Mouse (Mus musculus) mature B cell (primary cell): ENCODE results near the gene Clasp2.
"Not testable (repeated sequence)": the region's sequence is repeated elsewhere in the genome, so short reads cannot be mapped to it uniquely, and the experiment has no call there.

ENCODE experiments used
- in situ Hi-C: fragments of 300-500 bp; cut with MboI; formaldehyde crosslinking; loops from 2 replicates; pipeline ENCODE4 v1.14.3; 2019

The Clasp2 gene

GRCm38 (mm10) chr9:113755888-113756719 is 14.8 kb downstream of the Clasp2 start:
- in situ Hi-C loops: no loop called here

GRCm38 (mm10) chr9:113758472-113758871 is 17.2 kb downstream of the Clasp2 start:
- in situ Hi-C loops: no loop called here

GRCm38 (mm10) chr9:113759684-113760083 is 18.4 kb downstream of the Clasp2 start:
- in situ Hi-C loops: no loop called here

DNA sequence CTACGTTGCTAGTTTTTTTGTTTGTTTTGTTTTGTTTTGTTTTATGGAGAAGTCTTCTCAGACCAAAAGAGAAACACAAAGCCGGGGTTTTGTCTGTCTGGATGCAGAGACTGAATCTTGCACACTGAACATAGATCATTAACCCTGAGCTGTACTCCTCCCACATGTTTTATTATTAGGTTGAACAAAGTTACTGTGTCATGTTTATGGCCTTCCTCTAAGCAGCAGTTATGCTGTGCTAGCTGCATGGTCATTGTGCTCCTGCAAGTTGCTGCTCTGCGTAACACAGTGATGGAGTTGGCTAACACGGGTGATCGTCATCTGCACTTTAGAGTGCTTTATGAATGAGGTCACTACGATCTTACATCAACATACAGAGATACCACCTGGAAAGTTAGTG is 21.1 kb downstream of the Clasp2 start:
- in situ Hi-C loops: no loop called here

- in situ Hi-C loops: no loop called here
Measured at GRCm38 (mm10) chr9:113763123-113763522, 21.9 kb downstream of the Clasp2 start.

DNA sequence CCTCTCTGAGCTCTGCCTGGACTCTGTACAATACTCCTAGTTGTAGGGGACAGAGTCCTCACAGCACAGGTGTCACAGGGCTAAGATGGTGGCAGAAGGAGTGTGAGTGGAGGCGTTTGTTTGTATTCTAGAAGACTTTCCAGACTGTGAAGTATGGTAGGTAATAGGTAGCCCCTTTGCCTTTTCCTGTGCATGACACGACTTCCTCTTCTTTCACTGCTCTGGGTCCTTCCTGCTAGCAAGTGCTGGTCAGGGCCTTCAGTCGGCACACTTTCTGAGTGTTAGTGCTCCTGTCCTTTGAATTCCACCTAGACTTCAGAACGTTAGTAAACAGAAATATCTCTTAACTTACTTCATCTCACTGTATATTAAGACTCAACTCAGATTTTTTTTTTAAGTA is 29.4 kb downstream of the Clasp2 start:
- in situ Hi-C loops: no loop called here

DNA sequence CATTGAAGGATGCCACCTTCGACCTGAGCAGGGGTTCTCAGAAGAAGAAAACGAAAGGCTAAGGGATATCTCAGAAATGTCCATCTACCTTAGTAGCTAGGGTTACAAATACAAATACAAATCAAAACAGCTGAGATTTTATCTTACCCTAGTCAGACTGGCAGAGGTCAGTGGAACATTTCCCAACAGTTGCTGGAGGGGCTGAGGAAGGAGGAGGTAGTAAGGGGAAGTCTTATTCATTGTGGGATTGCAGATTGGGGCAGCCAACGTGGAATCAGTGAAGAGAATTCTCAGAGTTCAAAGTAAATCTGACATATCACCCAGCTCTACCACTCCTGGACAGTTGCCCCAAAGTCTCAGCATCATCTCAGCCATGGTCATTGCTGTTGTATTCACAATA is 39.6 kb downstream of the Clasp2 start:
- in situ Hi-C loops: no loop called here

- in situ Hi-C loops: no loop called here
Measured at GRCm38 (mm10) chr9:113782362-113783005, 41.2 kb downstream of the Clasp2 start.

- in situ Hi-C loops: no loop called here
Measured at GRCm38 (mm10) chr9:113783674-113784073, 42.4 kb downstream of the Clasp2 start.

GRCm38 (mm10) chr9:113789283-113789682 is 48.0 kb downstream of the Clasp2 start:
- in situ Hi-C loops: not testable (repeated sequence)

GRCm38 (mm10) chr9:113792651-113793512 is 51.6 kb downstream of the Clasp2 start:
- in situ Hi-C loops: no loop called here

- in situ Hi-C loops: no loop called here
Measured at GRCm38 (mm10) chr9:113793513-113793905, 52.2 kb downstream of the Clasp2 start.

DNA sequence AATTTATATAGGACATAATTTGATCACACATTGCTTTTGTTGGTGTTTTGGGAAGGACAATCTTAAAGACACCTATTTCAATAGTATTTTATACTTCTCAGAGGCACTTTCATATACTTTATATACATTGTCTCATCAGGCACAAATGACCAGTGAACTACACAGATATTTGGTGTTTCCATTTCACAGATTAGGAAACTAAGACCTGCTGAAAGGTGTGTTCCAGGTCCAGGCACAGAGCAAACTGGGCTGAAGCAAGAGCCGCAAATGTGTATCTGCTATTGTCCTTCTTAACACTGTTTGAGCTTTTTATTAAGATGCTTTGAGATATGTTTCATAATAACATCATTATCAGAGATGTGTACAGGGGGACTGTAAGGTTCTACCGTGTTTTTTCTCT is 52.7 kb downstream of the Clasp2 start:
- in situ Hi-C loops: no loop called here

GRCm38 (mm10) chr9:113797206-113797605 is 55.9 kb downstream of the Clasp2 start:
- in situ Hi-C loops: no loop called here

DNA sequence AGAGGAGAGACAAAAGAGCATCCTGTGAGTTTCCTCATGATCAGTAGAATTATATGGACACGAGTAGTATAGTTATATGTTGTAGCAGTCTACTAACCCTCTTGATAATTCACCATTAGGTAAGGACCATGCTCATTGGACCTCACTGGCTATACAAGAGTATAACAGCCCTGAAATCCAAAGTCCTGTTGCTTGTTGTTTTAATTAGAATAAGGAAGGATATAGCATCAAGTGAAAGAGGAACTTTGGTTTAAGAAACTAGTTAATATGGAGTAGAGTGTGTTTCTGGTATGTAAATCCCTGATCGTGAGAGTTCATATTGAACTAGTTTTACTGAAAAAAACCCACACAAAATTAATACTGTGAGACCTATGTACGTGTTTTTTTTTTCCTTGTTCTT is 59.4 kb downstream of the Clasp2 start:
- in situ Hi-C loops: no loop called here

GRCm38 (mm10) chr9:113802734-113803133 is 61.5 kb downstream of the Clasp2 start:
- in situ Hi-C loops: no loop called here

- in situ Hi-C loops: no loop called here
Measured at GRCm38 (mm10) chr9:113803751-113804150, 62.5 kb downstream of the Clasp2 start.

DNA sequence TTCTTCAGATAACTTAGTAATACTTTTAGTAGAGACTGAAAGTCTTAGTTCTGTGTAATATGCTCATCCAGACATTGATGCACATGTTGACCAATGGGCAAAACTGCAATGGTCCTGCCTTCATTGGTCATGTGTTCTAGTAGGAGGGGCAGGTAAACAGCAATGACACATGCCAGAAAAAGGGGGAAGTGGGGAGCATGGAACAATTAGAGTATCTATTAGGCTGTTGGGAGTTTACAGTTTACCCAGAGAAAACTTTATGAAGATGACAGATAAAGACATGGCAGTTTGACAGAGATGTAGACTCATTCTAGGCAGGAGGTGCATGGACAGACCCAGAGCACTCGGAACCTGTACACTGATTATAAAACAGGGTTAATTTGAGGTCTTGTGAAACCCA is 64.1 kb downstream of the Clasp2 start:
- in situ Hi-C loops: no loop called here

GRCm38 (mm10) chr9:113811327-113811726 is 70.1 kb downstream of the Clasp2 start:
- in situ Hi-C loops: no loop called here

DNA sequence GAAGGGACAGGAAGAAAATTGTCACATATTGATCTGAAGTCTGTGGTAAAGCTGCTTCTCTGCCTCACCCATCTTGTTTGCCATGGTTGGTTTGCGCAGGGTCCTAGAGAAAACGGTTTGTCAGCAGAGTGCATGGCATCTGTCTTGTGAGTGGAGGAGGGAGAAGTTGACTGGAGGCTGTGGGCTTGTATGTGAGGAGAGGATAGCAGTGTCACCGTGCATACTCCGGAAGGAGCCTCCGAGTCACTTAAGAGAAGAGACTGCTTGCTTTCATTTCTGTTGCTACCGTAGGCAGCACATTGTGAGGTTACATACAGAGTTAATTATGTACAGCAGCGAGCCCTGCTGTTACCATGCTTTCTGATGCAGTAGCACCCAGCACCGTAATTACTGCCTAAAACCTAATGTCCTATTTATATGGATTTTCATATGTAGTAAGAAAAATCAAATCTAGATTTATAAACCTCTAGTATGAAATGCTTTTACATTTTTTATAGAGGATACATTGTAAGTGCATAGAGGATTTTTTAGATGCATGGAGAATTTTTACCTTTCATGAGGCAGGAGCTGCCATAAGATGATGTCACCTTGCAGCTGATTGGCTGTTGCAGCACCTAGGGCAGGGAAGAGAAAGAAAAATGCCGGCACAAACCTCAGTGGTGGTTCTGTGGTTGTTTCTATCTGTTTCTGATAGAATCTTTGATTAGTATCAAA is 70.8 kb downstream of the Clasp2 start:
- in situ Hi-C loops: no loop called here

DNA sequence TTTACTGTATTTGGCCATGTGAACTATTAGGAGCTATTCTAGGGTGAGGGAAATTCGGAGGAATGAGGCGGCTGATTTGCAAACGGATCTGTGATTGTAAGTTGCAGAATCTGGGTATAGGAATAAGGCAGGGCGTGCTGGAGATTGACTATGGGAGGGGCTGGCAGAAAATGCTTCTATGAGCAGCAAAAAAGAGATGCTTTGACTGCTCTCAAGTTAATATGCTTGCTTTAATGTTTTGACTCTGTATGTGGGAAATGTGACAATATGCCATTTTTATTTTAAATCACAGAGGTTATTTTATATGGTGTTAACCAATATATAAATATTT is 71.4 kb downstream of the Clasp2 start:
- in situ Hi-C loops: no loop called here

- in situ Hi-C loops: no loop called here
Measured at GRCm38 (mm10) chr9:113813086-113813485, 71.8 kb downstream of the Clasp2 start.
